Comparison of ENCODE assay signal across 9 mouse cellular contexts in genomic region chr1:34866815-34867573, GRCm38 (mm10). TPM values are rescaled to one million over a fixed set of nuclear protein-coding genes. Genes with fewer than 3 reads are reported as not detected.
DNase-seq lines count a peak whose midpoint lies in the region; ATAC-seq lines count a peak whose summit lies in the region.
"Had no signal": no experiment of that assay in that cellular context is flagged by ENCODE, and none has a peak within 500 bp of the region (broad histone marks: within the 10 kb centered on the region; RNA-seq: fewer than 3 reads in every experiment).

No protein-coding gene starts in this region.

- H3K9ac ChIP-seq in forebrain, embryonic 16.5 days (replicated peaks; ENCODE audit: low read depth, low read length), result no peak overlapping the region
- H3K9ac ChIP-seq in hindbrain, embryonic 15.5 days, result no peak overlapping the region

- no peak overlapping the region for H3K27ac ChIP-seq in forebrain, embryonic 16.5 days (ENCODE audit: low read length)
- H3K27ac ChIP-seq in hindbrain, embryonic 15.5 days (replicated peaks), result no peak overlapping the region

- H3K9me3 ChIP-seq in forebrain, embryonic 16.5 days (ENCODE audit: control insufficient read depth, low read length), result no peaks in the 10 kb centered on the region
- H3K9me3 ChIP-seq in hindbrain, embryonic 15.5 days, result no peaks in the 10 kb centered on the region

- no peaks in the 10 kb centered on the region for H3K4me1 ChIP-seq in forebrain, embryonic 16.5 days (replicated peaks; ENCODE audit: control insufficient read depth, insufficient read depth, low read length)
- no peaks in the 10 kb centered on the region for H3K4me1 ChIP-seq in hindbrain, embryonic 15.5 days (replicated peaks)

- WGBS in forebrain, embryonic 16.5 days, result 48% methylated on average over 10 of the region's 10 CpGs
- 60% methylated on average over 10 of the region's 10 CpGs for WGBS in hindbrain, embryonic 15.5 days

- peak; percentile 78 for ATAC-seq in forebrain, embryonic 16.5 days
- ATAC-seq in hindbrain, embryonic 15.5 days (ENCODE audit: low FRiP score, low read depth), result peak; percentile 44; the same call in 1 of the 2 replicates

- no peak overlapping the region for H3K4me2 ChIP-seq in forebrain, embryonic 16.5 days (ENCODE audit: low read length)
- no peak overlapping the region for H3K4me2 ChIP-seq in hindbrain, embryonic 15.5 days

- no peaks in the 10 kb centered on the region for H3K27me3 ChIP-seq in forebrain, embryonic 16.5 days (replicated peaks; ENCODE audit: control insufficient read depth, insufficient read depth, low read length)
- H3K27me3 ChIP-seq in hindbrain, embryonic 15.5 days, result no peaks in the 10 kb centered on the region

- no peak overlapping the region for H3K4me3 ChIP-seq in forebrain, embryonic 16.5 days (replicated peaks; ENCODE audit: low read length)
- no peak overlapping the region for H3K4me3 ChIP-seq in hindbrain, embryonic 15.5 days
- H3K4me3 ChIP-seq: myocyte had no signal

- H3K36me3 ChIP-seq in forebrain, embryonic 16.5 days (ENCODE audit: control insufficient read depth, insufficient read depth), result peaks cover 25% of the 10 kb centered on the region
- H3K36me3 ChIP-seq in hindbrain, embryonic 15.5 days, result peaks cover 72% of the 10 kb centered on the region

- DNase-seq in NIH3T3 (ENCODE audit: low read depth), result peak; percentile 95
- peak; percentile 87 to 88 for DNase-seq in cerebellum, adult 18-20 months
- DNase-seq in left cerebral cortex, adult 11 months (ENCODE audit: low spot score), result peak; percentile 81
- DNase-seq in lung, postnatal 36 days, result peak; percentile 97
- peak; percentile 87 for DNase-seq in right cerebral cortex, adult 18-20 months
- DNase-seq in urinary bladder, adult 18-20 months (ENCODE audit: low spot score in 2 of 2), result peak; percentile 62 to 76

RNA-seq across cellular contexts. Expression of gene Plekhb2, which starts 17.2 kb away (rescaled TPM):
- 73.9 and 86.4 TPM in 2 replicates for polyA plus RNA-seq in forebrain, embryonic 16.5 days (2015; fragmentation: Nextera tagmentation; extraction: Ambion mirVana)
- polyA plus RNA-seq in hindbrain, embryonic 15.5 days (2015; fragmentation: Nextera tagmentation; extraction: Ambion mirVana), result 75.3 and 79.5 TPM in 2 replicates

RNA-seq across cellular contexts. Expression of gene Fam168b, which starts 24.1 kb away (rescaled TPM):
- polyA plus RNA-seq in forebrain, embryonic 16.5 days (2015; fragmentation: Nextera tagmentation; extraction: Ambion mirVana), result 161 and 186 TPM in 2 replicates
- polyA plus RNA-seq in hindbrain, embryonic 15.5 days (2015; fragmentation: Nextera tagmentation; extraction: Ambion mirVana), result 133 and 142 TPM in 2 replicates
